Mouse (Mus musculus) left cerebral cortex, postnatal 25 days (tissue): ENCODE measurements around the gene Gm973. TPM values are rescaled to one million over a fixed set of nuclear protein-coding genes. Genes with fewer than 3 reads are reported as not detected.

ENCODE experiments used
- DNase-seq, 2 experiments: peaks; one replicate each; pipeline ENCODE4 v3.0.0; 2022; ENCODE audit warnings: low spot score in 2 of 2, mixed read lengths in 1 of 2
- intact Hi-C: fragments of 180-260 bp; cut with DNase I; formaldehyde crosslinking; loops from one replicate; pipeline ENCODE4 v1.15.1; 2025
- total RNA-seq, 2 experiments: library from RNA; stranded (reverse); gene quantifications; 2 replicates each; pipeline ENCODE4 v1.2.3; 2021

The Gm973 gene
- total RNA-seq, 2 experiments from 2014 or later, result 8.3 to 9.2 TPM

- peak; percentile 43 to 50 for DNase-seq
- intact Hi-C loops, result no loop called here
Measured at GRCm38 (mm10) chr1:59574262-59575187, 58.5 kb downstream of the Gm973 start.

GRCm38 (mm10) chr1:59578770-59579169, 62.7 kb downstream of the Gm973 start:
- intact Hi-C loops, result no loop called here
- DNase-seq, result no peak

- no peak for DNase-seq
- intact Hi-C loops, result no loop called here
Measured at GRCm38 (mm10) chr1:59579327-59579726, 63.3 kb downstream of the Gm973 start.

GRCm38 (mm10) chr1:59580131-59580751, 64.2 kb downstream of the Gm973 start:
- no peak for DNase-seq
- intact Hi-C loops, result loop anchor here (5.0 kb wide), 1 partner anchor 263 kb away; no protein-coding TSS in a partner anchor

- no peak for DNase-seq
- intact Hi-C loops, result loop anchor here (5.0 kb wide), 1 partner anchor 264 kb away; no protein-coding TSS in a partner anchor
Measured at GRCm38 (mm10) chr1:59580880-59581279, 64.8 kb downstream of the Gm973 start.

GRCm38 (mm10) chr1:59584656-59585410, 68.8 kb downstream of the Gm973 start:
- intact Hi-C loops, result loop anchor here (1.0 to 5.0 kb wide), 2 partner anchors 100 to 268 kb away; no protein-coding TSS in a partner anchor
- peak; percentile 50 to 52 for DNase-seq

GRCm38 (mm10) chr1:59589271-59589670, 73.2 kb downstream of the Gm973 start:
- no peak for DNase-seq
- intact Hi-C loops, result no loop called here

- intact Hi-C loops, result no loop called here
- peak; percentile 19 to 76 for DNase-seq
Measured at GRCm38 (mm10) chr1:59592359-59592758, 76.3 kb downstream of the Gm973 start.

- intact Hi-C loops, result no loop called here
- no peak for DNase-seq
Measured at GRCm38 (mm10) chr1:59592876-59593275, 76.8 kb downstream of the Gm973 start.

GRCm38 (mm10) chr1:59593622-59594035, 77.6 kb downstream of the Gm973 start:
- no peak for DNase-seq
- intact Hi-C loops, result no loop called here

- intact Hi-C loops, result no loop called here
- DNase-seq, result no peak
Measured at GRCm38 (mm10) chr1:59594586-59595266, 78.7 kb downstream of the Gm973 start.

- intact Hi-C loops, result no loop called here
- DNase-seq, result no peak
Measured at GRCm38 (mm10) chr1:59595609-59596008, 79.5 kb downstream of the Gm973 start.

- peak; percentile 18 to 50 for DNase-seq
- intact Hi-C loops, result no loop called here
Measured at GRCm38 (mm10) chr1:59602531-59603416, 86.7 kb downstream of the Gm973 start.

GRCm38 (mm10) chr1:59603417-59603712, 87.3 kb downstream of the Gm973 start:
- intact Hi-C loops, result no loop called here
- DNase-seq, result no peak

- no peak for DNase-seq
- intact Hi-C loops, result no loop called here
Measured at GRCm38 (mm10) chr1:59603893-59604292, 87.8 kb downstream of the Gm973 start.

GRCm38 (mm10) chr1:59606479-59606878, 90.4 kb downstream of the Gm973 start:
- intact Hi-C loops, result no loop called here

GRCm38 (mm10) chr1:59607071-59607470, 91.0 kb downstream of the Gm973 start:
- no peak for DNase-seq
- intact Hi-C loops, result no loop called here

More at GRCm38 (mm10) chr1:59606479-59606878, 90.4 kb downstream of the Gm973 start:
- DNase-seq, result no peak

GRCm38 (mm10) chr1:59608125-59608762, 92.2 kb downstream of the Gm973 start:
- intact Hi-C loops, result no loop called here
- DNase-seq, result no peak
